Mouse (Mus musculus): ENCODE results near the gene Prr5l. TPM values are rescaled to one million over a fixed set of nuclear protein-coding genes. Genes with fewer than 3 reads are reported as not detected.

The Prr5l gene
- polyA plus RNA-seq, 2 experiments from 2014 or later: 0.78 to 1.2 TPM

Other genes starting within 250 kb of the Prr5l start
- not detected for gene Rag1, start 233.5 kb downstream of the Prr5l start, polyA plus RNA-seq (2017; shearing (Covaris generic))
- 1 to 10 TPM; 2.4 to 2.5 TPM for gene B230118H07Rik, start 233.5 kb downstream of the Prr5l start, polyA plus RNA-seq (2017; shearing (Covaris generic))
- 10 to 100 TPM; 14.1 to 14.8 TPM for gene Traf6, start 204.6 kb downstream of the Prr5l start, polyA plus RNA-seq (2017; shearing (Covaris generic))
- 10 to 100 TPM; 20.6 to 20.8 TPM for gene Commd9, start 3.2 kb upstream of the Prr5l start, polyA plus RNA-seq (2017; shearing (Covaris generic))

Data from activated CD4-positive, CD25-positive, alpha-beta regulatory T cell, adult 4 months (primary cell).